Mouse (Mus musculus) adrenal gland, postnatal 10 days (tissue): ENCODE results near the gene Notch2. TPM values are rescaled to one million over a fixed set of nuclear protein-coding genes. Genes with fewer than 3 reads are reported as not detected.
A peak's percentile ranks its signal among the peaks of the same experiment; 100 is the strongest.

ENCODE experiments used
- DNase-seq: peaks from one replicate; pipeline ENCODE4 v3.0.0; 2021; ENCODE audit warnings: mixed read lengths
- long read RNA-seq, 2 experiments: library from polyadenylated mRNA; stranded (forward); transcript quantifications; one replicate each; pipeline ENCODE4 v2.0.0; 2021
- total RNA-seq, 2 experiments: library from RNA; stranded (reverse); gene quantifications; 2 replicates each; pipeline ENCODE4 v1.2.3; 2021

Gene Notch2
- total RNA-seq, result 10 to 100 TPM; 37.0 to 48.5 TPM
- long read RNA-seq, experiment 1, result 0 reads
- long read RNA-seq, experiment 2, partial matches to known transcripts, result 0 of 2 reads
- long read RNA-seq, experiment 2, other reads (novel, unspliced or antisense), result 2 of 2 reads

DNA sequence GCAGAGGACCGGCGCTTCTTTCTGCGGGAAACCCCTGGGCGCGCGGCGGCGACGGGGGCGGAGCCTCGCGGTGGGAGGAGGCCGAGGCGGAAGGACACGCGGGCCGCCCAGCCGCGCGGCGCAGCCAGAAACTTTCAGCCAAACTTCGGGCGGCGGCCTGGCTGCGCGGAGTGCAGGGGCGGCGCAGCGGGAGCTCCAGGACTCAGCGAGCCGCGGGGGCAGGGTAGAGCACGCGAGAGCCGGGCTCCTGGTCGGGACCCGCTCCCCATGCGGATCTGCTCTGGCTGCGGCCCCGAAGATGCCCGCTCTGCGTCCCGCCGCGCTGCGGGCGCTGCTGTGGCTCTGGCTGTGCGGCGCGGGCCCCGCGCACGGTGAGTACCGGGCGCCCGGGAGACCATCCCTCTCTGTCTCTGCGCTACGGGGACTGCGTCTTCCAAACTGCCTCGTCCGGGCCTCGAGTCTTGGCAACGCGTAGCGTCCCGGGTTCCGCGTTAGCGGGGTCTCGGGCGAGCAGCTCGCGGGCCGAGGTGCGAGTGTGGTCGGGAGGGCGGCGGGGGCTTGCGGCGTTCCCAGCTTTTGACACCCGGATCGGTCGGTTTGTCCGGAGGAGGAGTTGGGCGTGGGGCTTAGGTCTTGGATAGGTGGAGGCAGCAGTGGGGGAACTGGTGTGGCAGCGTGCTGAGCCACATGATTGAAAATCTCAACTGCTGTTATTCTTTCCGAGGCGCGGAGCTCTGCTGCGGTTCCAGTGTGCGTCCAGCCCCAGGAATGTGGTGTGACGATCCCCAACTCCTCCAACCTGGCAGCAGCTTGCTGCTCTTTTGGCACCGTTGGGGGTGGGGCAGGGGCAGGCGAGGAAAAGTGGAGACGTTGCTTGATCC, at the start of gene Notch2:
TSS of gene Notch2 (plus strand) at position 127 of the 881 bp plus-strand sequence.
- DNase-seq, result peak; percentile 98

DNA sequence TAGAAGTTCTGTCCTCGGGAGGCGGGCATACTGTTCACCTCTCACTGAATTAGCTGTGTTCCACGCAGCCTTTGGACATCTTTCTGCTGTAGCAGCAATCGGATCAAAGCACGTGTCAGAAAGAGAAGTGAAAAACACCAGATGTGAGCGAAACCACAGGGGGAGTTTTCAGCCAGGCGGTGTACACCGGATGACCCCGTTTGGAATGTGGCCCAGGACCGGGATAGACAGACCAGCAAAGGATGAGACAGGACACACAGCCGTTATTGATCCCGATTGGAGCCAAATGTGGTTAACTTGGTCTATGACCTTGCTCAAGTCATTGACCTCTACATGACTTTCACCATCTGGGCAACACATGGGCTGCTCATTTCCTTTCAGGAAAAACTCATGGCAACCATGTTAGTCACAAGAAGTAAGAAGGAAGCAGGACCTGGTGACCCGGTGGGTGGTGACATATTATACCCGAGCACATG, 48.4 kb upstream of the Notch2 start:
- DNase-seq, result peak; percentile 20

DNA sequence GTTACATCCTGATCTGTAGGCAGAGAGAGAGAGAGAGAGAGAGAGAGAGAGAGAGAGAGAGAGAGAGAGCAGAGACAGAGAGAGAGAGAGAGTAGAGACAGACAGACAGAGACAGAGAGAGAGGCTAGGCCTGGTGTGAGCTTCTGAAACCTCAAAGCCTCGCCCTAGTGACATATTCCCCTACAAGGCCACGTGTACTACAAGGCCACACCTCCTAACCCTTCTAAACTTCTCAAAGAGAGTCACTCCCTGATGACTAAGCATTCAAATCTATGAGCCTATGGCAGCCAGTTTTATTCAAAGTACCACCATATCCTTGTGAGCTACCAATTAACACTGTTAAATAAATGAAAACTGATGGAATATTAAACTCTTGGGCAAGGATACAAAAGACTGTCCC, 45.7 kb upstream of the Notch2 start:
- no peak for DNase-seq

DNA sequence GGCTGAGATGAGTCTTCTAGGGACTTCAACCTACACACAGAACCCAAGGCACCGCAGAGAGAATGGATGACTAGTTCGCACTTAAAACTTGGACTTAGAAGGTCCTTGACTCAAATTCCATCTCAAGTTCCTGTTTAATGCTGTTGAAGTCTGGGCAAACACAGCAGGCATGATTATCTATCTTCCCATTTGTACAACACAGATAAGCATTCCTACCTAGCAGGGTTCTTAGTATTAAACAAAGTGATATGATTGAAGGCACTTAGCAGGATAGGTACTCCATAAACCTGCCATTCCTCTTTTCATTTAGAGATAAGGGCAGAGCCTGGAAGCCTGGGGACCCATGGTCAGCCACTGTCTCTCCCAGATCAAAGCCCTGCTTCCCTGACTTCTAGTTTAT, 45.1 kb upstream of the Notch2 start:
- no peak for DNase-seq

DNA sequence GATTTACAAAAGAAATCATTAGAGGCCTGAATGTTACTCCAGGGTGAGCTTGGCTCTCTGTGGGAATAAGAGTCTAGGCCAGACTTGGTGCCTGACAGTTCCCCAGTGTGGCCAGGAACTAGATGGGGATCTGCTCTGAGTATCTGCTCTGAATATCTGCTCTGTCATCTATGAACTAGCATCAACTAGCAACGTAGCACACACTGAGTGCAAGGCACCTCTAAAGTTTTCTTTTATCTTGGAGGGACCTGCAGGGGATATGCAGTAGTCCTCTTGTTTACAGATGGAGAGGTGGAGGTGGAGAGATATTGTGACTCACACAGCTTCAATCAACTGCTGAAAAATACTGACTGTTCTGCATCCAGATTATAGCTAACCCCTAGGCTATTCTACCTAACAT, 44.3 kb upstream of the Notch2 start:
- DNase-seq, result no peak

DNA sequence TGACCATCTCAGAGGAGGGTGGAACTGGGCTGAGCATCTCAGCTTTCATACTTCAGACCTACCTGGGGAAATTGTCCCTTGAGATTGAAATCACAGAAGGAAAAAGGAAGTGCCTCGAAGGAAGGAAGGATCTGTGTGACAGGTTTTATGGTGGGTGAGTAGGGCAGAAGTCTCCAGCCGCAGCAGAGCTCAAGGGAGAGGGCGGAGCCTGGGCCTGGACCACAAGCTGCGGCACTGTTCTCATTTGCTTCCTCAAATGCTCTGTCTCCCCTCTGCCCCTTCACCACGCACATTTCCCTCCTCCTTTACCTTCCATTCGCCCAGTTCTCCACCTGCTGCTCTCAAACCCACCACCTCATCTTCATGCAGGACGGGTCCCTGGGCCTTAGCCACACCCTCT, 42.2 kb upstream of the Notch2 start:
- DNase-seq, result no peak

DNA sequence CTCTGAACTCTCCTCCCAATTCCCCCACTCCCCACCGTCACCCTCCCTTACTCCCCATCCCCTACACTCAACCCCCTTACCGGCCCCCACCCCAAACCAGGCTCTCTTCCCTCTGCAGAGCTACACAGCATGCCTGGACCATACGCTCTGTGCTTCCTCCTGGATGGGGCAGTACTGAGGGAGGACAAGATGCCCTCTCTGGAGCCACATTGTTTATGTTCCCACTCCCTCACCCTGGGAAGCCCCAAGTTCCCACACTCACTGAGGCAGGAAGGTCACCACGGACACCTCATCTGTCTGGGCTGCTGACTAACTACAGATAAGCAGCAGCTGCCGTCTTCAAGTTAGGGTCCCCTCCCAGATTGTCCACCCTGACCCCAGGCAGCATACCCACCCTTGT, 41.1 kb upstream of the Notch2 start:
- DNase-seq, result no peak

DNA sequence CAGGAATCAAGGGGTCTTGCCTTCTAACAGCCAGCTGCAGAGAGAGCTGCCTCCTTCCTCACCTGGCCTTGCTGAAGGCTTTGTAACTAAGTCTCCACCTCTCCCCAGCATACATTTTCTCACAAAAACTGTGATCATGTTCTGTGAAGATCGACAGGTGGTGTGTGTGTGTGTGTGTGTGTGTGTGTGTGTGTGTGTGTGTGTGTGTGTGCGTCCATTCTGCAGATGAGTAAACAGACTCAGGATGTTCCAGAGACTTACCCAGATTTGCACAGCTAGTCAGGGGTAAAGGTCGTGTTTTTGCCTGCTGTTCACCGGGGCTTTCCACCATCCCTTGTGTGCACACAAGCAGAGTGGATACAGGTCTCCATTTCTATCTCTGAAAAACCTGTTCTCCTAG, 40.6 kb upstream of the Notch2 start:
- DNase-seq, result no peak

DNA sequence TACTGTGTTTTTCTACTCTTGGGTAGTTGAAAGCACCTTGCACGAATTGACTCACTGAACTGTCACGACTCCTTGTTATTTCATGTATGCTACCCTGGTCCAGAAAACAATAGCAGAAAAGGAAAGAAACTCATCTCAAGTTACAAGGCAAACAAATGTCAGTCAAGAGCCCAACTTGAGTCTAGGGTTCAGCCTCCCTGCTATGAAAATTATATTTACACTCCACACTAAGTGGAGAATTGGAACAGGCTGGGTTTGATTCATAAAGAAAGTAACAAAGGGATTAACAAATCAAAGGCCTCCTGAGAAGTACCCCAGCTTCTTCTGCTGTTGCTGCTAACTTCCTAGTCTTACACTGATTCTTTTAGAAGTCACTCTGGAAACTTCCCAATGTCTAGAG, 40.0 kb upstream of the Notch2 start:
- no peak for DNase-seq

DNA sequence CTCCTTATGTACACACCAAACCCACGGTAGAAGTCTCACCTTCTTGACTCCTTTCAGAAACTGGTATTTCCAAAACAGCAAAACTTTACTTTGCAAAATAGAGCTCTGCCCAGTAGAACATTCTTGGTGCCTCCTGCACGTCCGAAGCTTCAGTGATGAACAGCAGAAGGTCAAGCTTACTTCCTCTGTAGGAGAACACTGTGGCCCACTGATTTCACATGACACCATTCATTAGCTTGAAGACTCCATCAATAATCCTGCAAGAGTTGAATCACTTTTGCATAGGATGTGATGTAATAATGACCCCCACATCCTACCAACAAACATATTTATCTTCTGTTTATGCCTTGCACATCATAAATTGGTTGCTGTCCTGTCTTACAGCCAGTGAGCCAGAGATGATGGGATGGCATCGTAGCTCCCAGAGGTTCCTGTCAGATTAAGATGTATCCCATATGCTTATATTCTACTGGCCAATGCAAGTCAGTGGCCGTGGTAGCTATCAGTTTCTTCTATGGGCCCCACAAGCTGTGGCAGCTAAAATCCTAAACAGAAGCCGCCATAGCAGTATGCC, 39.0 kb upstream of the Notch2 start:
- no peak for DNase-seq

DNA sequence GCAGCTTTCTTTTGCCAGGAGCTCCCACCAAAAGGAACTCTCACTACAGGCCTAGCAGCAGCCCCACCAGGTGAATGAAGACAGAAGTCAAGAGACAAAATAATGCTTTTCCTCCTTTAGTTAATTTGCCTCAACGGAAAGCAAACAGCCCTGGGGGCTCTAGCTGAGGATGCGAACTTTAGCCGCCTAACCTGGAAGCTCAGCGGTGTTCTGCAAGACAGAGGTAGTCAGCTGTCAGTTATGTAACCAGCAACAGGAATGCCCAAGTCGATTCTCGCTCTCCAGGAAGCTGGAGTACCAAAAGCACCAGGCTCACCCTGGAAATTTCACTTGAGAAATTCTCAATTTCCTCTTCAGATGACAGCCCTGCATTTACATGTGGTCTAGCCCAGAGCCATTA, 36.6 kb upstream of the Notch2 start:
- no peak for DNase-seq

DNA sequence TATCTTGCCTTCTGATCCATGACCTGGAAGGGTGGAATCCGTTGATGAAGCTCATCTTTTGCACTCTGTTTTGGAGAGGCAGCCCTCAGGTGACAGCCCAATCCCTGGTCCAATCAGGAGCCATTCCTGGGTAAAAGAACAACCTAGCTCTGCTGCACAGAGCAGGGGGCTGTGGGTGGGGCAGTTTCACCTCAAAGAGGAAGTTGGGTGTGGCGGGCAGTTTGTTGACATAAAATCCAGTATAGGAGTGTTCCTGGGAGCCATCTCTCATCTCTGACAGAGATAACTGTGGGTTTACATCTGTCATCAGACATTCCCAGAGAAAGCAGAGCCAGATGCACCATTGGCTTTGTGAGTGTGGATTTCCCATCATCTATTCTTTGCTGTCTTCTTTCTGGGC, 34.6 kb upstream of the Notch2 start:
- DNase-seq, result no peak

DNA sequence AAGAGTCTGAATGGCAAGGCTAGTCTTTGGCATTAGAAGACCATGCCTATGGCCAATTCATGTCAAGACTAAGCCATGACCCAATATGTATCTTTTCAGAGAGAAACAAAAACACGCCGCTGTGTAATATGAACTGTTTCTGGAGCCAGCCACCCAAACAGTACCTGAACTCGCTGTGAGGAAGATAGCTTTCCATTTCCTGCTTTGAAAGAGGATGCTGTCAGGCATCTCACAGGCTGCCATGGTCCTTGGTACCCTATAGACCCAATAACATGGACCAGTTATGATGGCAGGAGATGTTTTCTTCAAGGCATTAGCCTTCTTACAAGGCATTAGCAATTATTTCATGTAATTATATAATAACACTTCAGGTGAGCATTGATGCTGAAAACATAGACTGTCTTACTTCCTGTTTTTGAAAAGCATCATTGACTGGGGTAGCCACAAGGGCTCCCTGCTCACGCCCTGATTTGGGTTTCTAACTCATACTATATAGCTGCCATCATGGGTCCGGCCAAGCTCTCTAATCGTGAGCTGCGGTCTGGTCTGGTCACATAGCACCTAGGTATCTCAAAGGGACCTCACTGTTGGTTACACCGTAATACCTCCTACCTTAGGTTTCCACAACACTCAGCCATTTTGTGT, 32.5 kb upstream of the Notch2 start:
- no peak for DNase-seq

DNA sequence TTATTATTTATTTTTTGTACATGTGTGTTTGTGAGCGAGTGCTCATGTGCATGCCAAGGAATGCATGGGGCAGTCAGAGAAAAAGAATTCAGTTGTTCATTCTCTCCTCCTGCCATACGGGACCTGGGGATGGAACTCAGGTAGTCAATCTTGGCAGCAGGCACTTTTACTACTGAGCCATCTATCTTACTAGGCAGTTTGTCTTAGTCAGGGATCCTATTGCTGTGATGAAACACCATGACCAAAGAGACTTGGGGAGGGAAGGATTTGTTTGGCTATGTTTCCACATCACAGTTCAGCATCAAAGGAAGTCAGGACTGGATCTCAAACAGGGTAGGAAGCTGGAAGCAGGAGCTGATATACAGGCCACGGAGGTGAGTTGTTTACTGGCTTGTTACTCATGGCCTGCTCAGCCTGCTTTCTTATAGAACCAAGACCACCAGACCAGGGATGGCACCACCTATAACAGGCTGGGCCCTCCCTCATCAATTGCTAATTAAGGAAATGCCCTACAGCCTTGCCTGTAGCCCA, 31.9 kb upstream of the Notch2 start:
- DNase-seq, result no peak

DNA sequence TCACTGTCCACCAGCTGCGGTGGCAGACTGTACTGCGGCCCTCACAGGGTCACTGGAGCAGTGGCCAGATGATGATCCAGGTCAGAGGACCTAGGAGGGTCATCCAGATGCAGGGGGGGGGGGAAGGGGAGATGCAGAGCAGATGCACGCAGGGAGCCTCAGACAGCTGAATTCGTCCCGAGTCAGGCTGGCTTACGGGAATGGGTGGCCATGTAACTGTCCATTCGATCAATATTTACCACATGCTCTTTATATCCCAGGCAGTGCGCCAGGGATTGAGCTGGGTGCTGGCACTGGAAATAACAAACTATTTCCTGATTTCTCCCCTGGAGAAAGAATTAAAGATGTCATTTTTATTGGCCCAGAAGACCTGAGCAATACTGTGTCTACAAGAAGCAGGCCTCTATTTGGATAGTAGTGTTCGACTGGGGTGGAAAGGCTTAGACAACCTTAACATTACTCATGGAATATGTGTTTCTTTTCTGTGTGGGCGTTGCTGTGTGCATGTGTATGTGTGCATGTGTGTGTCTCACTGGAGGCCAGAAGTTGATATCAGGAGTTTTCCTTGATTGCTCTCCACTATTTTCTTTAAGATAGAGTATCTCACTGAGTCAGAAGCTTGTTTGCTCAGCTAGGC, 28.3 kb upstream of the Notch2 start:
- DNase-seq, result no peak

DNA sequence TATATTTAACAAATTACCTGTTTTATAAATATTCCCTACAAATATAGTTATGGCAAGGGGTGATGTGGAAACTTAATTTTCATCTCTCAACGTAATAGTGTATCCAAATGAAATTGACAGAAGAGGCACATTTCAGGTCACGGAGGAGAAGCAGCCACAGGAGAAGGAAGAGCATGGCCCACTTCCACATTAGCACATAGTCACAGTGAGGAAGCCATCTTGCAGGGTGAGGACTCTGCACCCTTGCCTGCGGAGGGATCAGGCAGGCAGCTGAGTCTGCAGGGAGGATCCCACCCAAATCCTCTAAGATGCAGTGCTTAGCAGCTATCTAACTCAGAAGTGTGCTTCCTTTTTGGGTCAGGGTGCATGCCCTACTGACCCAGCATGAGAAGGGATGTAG, 27.6 kb upstream of the Notch2 start:
- no peak for DNase-seq

DNA sequence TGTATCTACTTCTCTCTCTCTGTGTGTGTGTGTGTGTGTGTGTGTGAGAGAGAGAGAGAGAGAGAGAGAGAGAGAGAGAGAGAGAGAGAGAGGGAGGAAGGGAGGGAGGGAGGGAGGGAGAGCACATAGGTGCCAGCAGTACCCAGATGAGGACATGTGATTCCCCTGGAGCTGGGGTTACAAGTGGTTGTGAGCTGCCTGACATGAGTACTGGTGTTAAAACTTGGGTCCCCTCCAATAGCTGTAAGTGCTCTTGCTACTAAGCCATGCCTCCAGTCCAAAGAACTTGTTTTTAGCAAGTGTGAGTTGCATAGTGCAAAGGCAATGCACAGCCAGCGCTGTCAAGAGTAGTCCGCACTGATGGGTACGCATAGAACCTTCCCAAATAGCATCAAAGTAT, 26.2 kb upstream of the Notch2 start:
- no peak for DNase-seq

DNA sequence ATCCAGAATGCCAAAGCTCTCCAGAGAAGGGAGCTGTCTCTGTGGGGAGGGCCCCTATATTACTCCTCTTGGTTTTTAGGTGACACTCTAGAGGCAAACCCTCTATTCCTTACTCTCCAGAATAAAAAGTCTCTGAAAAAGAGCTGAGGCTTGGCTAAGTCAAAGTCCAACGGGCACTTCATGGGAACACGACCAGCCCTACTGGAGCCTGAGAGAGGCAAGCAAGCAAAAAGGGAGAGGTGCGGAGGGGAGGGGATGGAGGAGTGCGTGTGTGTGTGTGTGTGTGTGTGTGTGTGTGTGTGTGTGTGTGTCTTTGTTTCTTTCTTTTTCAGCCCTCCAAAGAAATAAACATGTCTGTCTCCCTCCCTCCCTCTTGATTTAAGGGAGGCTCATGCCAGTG, 24.6 kb upstream of the Notch2 start:
- DNase-seq, result no peak

DNA sequence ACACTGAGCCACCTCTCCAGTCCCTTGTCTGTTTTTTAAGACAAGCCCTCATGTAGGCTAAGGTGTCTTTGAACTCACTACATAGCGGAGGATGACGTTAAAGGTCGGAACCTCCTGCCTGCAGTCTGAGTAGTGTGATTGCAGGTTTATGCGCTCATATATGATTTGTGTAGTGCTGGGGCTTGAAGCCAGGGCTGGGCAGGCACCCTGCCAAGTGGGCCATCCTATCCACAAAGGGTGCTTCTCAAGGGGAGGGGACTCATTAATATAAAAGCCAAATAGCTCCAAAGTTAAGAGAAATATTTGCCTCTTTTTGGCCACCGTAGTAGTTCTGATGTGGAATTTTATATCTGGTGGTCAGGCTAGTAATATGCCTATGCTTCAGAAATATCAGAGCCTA, 22.8 kb upstream of the Notch2 start:
- peak; percentile 49 for DNase-seq

DNA sequence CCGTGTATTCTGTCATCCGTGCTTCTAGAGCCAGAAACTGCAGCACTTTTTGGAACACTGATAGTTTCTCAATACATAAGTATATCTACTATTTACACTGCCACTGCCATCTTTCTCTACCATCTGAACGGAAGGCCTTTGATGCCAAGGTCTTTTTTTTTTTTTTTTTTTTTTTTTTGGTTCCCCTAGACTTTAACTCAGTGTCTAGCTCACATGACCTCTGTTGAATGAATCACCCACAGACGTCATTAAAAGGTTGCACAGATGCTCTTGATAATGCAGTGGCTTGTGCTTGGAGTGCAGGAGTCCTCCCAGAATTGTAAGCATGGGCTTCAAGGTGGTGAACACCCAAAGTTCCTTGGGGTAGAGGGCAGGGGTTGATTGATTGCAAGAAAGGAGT, 21.0 kb upstream of the Notch2 start:
- DNase-seq, result no peak

DNA sequence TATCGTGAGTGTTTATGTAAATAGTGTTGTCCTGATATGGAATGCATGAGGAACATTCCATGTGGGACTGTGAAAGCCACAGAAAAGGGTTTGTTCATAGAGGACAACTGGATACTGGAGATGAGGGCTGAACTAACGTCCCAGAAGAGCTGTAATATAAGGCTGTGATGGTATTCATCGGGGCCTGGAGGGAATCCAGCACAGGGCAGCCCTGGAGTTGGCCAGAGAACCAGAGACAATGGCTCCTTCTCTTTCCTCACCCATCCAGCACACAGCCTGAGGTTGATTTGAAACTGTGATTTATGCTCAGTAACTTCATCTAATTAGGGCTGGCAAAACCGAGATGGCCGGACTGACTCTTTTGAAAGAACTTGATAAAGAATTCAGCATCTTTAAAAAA, 20.1 kb upstream of the Notch2 start:
- no peak for DNase-seq

DNA sequence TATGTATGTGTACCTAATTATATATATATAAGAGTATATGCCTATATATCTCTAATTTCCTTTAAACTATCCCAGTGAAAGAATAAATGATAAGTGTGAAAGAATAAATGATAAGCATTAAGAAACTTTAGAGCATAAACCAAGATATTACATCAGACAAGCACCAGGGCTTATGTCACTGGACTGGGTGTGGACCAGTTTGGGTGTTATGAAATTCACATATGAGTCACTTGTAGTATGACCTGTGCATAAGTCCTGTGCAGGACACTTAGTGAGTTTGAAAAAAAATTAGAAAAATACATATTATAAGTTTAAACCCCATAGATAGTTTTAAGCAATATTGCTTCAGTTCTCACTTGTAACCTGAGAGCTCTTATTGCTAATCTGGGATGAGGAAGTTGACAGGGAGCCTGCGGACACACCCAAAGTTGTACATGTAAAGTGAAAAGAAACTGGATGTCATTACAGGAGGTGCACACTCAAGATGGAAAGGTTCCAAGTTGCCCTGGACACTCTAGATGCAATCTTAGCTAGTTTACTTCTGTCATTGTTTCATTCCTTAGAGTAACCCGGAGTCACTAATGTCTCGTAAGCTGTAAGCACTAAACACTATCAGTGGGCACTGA, 19.3 kb upstream of the Notch2 start:
- DNase-seq, result peak; percentile 26
